Mouse (Mus musculus) liver, embryonic 15.5 days (tissue): ENCODE results near the gene Tmem210. TPM values are rescaled to one million over a fixed set of nuclear protein-coding genes. Genes with fewer than 3 reads are reported as not detected.

Experiments used
- ATAC-seq: fragments of 200-750 bp; cut with Nextera tagmentation; 2 replicates; pipeline ENCODE4 v1.8.0; 2017; ENCODE audit warnings: moderate number of reproducible peaks, mild to moderate bottlenecking, moderate library complexity; ENCODE audit not compliant: insufficient read depth
- H3K27ac ChIP-seq: fragments of 300-500 bp; sonication (generic); replicated peaks from 2 replicates; pipeline ENCODE4 v1.5.1; 2015; ENCODE audit warnings: mild to moderate bottlenecking, inconsistent platforms
- H3K27me3 ChIP-seq: fragments of 300-500 bp; sonication (generic); 2 replicates; pipeline ENCODE4 v1.6.1; 2015; ENCODE audit warnings: mild to moderate bottlenecking, inconsistent platforms
- H3K36me3 ChIP-seq: fragments of 300-500 bp; sonication (generic); replicated peaks from 2 replicates; pipeline ENCODE4 v1.6.1; 2015; ENCODE audit warnings: moderate library complexity, mild to moderate bottlenecking, inconsistent platforms
- H3K4me1 ChIP-seq: fragments of 300-500 bp; sonication (generic); replicated peaks from 2 replicates; pipeline ENCODE4 v1.6.1; 2015; ENCODE audit warnings: inconsistent platforms
- H3K4me2 ChIP-seq: fragments of 300-500 bp; sonication (generic); 2 replicates; pipeline ENCODE4 v1.6.1; 2015; ENCODE audit warnings: moderate library complexity, mild to moderate bottlenecking, inconsistent platforms
- H3K4me3 ChIP-seq: fragments of 300-500 bp; sonication (generic); replicated peaks from 2 replicates; pipeline ENCODE4 v1.5.1; 2015; ENCODE audit warnings: mild to moderate bottlenecking, inconsistent platforms
- H3K9ac ChIP-seq: fragments of 300-500 bp; sonication (generic); 2 replicates; pipeline ENCODE4 v1.6.1; 2015; ENCODE audit warnings: moderate library complexity, mild to moderate bottlenecking, inconsistent platforms
- H3K9me3 ChIP-seq: fragments of 300-500 bp; sonication (generic); replicated peaks from 2 replicates; pipeline ENCODE4 v1.6.1; 2016; ENCODE audit warnings: inconsistent platforms
- WGBS: fragments of 180-500 bp; shearing (Covaris S2); methylation state at CpG from one replicate; pipeline ENCODE4 v1.1.7; 2015; ENCODE audit warnings: mixed read lengths; ENCODE audit not compliant: insufficient replicate concordance; 5-methylcytosine and 5-hydroxymethylcytosine counted together
- polyA plus RNA-seq: library from polyadenylated mRNA; unstranded; fragments of >200 nt; fragmentation: Nextera tagmentation; extraction: Ambion mirVana; gene quantifications from 2 replicates; pipeline ENCODE4 v1.2.1, GENCODE M21; 2015

The Tmem210 gene
- polyA plus RNA-seq, 1 experiment from 2014 or later, result not detected

GRCm38 (mm10) chr2:25286837-25287636 is 908 bp upstream of the Tmem210 start:
- H3K4me1 ChIP-seq, result peaks cover 17% of the 10 kb centered on the region
- peaks cover 39% of the 10 kb centered on the region for H3K36me3 ChIP-seq
- H3K9ac ChIP-seq, result no peak overlapping the region
- WGBS, result 27% methylated on average over 7 of the region's 7 CpGs
- peak overlapping the region; percentile 15; the same call in 1 of the 2 replicates for H3K4me2 ChIP-seq
- H3K27ac ChIP-seq, result no peak overlapping the region
- no peaks in the 10 kb centered on the region for H3K9me3 ChIP-seq
- peak; percentile 55; the same call in 1 of the 2 replicates for ATAC-seq
- peaks cover 43% of the 10 kb centered on the region for H3K27me3 ChIP-seq
- H3K4me3 ChIP-seq, result no peak overlapping the region

DNA sequence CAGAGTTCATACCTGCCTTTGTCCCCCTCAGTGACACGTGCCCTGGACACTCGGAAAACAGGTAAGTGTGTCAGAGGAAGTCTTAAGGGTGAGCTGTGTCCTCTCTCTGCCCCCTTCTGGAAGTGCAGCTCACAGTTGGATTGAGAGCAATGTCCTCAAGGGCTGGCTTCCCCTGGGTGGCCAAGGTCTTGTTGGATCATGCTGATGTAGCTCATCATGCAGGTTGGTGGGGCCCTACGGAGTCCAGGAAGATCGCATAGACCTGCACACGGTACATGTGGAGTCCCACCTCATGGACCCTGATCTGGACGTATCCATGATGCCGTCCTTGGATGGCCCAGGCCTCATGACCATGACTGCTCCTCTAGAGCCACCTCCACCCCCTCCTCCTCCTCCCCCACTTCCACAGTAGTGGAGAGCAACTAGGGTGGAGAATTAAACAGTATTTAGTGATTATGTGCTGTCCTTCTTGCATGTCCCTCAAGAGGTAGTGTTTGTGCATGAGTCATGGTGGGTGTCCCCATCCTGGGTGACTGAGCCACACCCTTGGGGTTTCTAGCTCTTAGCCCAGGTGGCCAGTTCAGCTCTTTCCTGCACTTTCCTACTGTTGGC is 895 bp downstream of the Tmem210 start:
- no peak overlapping the region for H3K4me2 ChIP-seq
- H3K9ac ChIP-seq, result no peak overlapping the region
- ATAC-seq, result no peak
- H3K27ac ChIP-seq, result no peak overlapping the region
- H3K9me3 ChIP-seq, result no peaks in the 10 kb centered on the region
- 59% methylated on average over 7 of the region's 7 CpGs for WGBS
- peaks cover 21% of the 10 kb centered on the region for H3K36me3 ChIP-seq
- H3K4me1 ChIP-seq, result peaks cover 25% of the 10 kb centered on the region
- peaks cover 61% of the 10 kb centered on the region for H3K27me3 ChIP-seq
- H3K4me3 ChIP-seq, result no peak overlapping the region

DNA sequence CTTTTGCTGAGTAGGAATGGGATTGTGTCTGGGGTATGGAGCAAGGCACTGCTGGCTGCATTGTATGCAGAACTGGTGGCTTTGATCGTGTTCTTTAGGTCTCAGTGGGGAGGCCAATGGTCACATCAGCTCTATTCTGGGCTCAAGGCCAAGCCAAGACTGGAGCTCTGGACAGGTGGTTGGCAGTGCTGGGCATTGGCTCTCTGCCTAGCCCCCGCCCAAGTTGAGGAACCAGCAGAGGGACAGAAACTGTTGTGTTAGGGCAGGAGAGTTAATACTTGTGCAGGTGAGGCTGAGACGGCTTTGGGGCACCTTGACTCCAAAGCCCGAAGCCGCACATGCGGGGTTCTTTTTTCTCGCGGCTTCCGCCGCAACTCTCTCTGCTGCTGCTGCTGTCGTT is 1.7 kb downstream of the Tmem210 start, which contains the start of gene Lrrc26:
Gene Lrrc26 (plus strand): TSS at position 265 of the 400 bp plus-strand sequence.
- Histone ChIP-seq H3K9ac (no peak within 1 kb of the TSS), H3K4me1 (peaks cover 25% of the 10 kb centered on the region), H3K36me3 (peaks cover 13% of the 10 kb centered on the region), H3K4me3 (no peak within 1 kb of the TSS), H3K27me3 (peaks cover 69% of the 10 kb centered on the region), H3K27ac (no peak within 1 kb of the TSS), H3K4me2 (no peak within 1 kb of the TSS), H3K9me3 (no peaks in the 10 kb centered on the region)
- 13% methylated on average over 11 of the region's 11 CpGs for WGBS
- no peak for ATAC-seq

- Histone ChIP-seq H3K27me3 (peaks cover 75% of the 10 kb centered on the region), H3K9me3 (no peaks in the 10 kb centered on the region), H3K36me3 (peaks cover 7% of the 10 kb centered on the region), H3K9ac (no peak overlapping the region), H3K4me1 (peaks cover 25% of the 10 kb centered on the region), H3K27ac (no peak overlapping the region), H3K4me2 (no peak overlapping the region), H3K4me3 (no peak overlapping the region)
- WGBS, result 3% methylated on average over 54 of the region's 54 CpGs
- no peak for ATAC-seq
Observed at GRCm38 (mm10) chr2:25290101-25290815, 2.3 kb downstream of the Tmem210 start.

DNA sequence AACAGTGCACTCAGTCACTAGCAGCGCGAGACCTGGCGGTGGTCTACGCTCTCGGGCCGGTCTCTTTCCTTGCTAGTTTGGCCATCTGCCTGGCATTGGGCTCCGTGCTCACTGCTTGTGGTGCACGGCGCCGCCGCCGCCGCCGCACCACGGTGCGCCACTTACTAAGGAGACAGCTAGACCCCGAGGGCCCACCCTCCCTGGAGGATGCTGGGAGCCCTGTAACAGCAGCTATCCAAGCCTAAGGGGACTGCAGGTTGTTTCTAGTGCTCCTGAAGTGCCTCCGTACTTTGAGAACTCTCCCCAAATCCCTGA is 2.8 kb downstream of the Tmem210 start:
- no peak overlapping the region for H3K27ac ChIP-seq
- H3K36me3 ChIP-seq, result peaks cover 2% of the 10 kb centered on the region; the same call in 1 of the 2 replicates
- no peak overlapping the region for H3K4me3 ChIP-seq
- peaks cover 25% of the 10 kb centered on the region for H3K4me1 ChIP-seq
- 2% methylated on average over 18 of the region's 18 CpGs for WGBS
- ATAC-seq, result no peak
- H3K9ac ChIP-seq, result no peak overlapping the region
- H3K27me3 ChIP-seq, result peaks cover 80% of the 10 kb centered on the region
- H3K9me3 ChIP-seq, result no peaks in the 10 kb centered on the region
- no peak overlapping the region for H3K4me2 ChIP-seq

DNA sequence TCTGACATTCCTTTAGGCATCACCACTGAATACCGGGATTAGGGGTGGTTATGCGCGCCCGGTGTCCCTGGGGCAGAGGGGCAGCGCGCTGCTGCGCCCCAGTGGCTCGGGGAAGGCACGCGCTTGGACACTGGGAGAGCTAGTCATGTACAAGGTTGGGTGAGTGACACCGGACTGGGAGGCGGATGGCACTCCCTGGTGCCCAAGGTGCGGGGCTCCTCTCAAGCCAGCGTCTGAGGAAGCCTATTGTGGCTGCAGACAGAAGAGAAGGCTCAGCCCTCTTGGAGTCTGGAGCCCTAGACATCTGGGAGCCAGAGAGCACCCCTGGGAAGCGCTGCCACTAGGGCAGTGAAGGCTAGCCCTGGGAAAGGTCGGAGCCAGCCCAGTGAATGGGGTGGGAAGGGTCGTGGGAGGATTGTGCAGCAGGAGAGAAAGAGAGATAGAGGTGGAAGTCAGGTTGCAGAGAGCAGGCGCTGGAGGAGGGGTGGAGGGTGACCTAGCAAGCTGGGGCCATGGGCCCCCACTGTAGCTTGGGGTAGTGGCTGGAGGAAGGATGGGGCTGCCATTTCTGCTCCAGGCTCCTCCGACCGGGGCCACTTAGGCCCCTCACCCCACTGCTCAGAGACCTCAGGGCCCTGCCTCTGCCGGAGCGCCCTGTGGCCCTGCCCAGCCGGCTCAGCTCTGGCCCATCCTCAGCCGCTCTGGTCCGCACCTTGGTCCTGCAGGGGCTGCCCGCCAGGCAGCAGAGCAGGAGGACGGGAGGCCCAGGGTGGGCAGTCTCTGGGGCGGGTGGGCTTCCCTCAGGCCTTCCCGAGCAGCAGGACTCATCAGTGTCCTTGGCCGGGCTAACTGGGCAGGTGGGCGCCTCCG is 3.5 kb downstream of the Tmem210 start:
- H3K36me3 ChIP-seq, result no peaks in the 10 kb centered on the region
- H3K27me3 ChIP-seq, result peaks cover 86% of the 10 kb centered on the region
- no peak overlapping the region for H3K27ac ChIP-seq
- H3K4me1 ChIP-seq, result peaks cover 21% of the 10 kb centered on the region
- WGBS, result 11% methylated on average over 32 of the region's 32 CpGs
- H3K9ac ChIP-seq, result no peak overlapping the region
- no peaks in the 10 kb centered on the region for H3K9me3 ChIP-seq
- no peak for ATAC-seq
- 0 out of 2 replicates have a peak overlapping the region, but pooled peaks have one; percentile 37 for H3K4me3 ChIP-seq
- H3K4me2 ChIP-seq, result peak overlapping the region; percentile 58; the same call in 1 of the 2 replicates

DNA sequence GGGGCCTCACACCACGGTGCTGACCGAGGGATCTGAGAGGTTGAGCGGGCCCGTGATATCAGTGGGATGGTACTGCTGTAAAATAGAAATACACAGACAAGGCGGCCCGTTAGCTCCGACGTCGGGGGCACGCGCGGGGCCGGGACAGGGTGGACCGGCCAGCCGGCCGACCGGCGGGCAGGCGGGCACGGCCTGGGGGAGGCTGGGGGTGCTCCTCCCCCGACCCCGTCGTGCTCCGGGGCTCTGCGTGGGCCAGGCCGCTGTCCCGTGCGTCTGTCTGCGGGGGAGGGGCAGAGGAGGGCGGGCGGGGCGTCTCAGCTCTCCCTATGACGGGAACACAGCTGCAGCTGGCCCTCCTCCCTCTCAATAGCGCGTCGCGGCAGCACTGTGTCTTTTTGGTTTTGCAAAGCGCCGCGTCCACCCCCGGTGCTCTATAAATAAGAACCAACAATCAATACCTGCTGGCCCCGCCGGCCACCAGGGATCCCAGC is 4.2 kb downstream of the Tmem210 start:
- ATAC-seq, result no peak
- Histone ChIP-seq H3K9ac (no peak overlapping the region), H3K27me3 (peaks cover 93% of the 10 kb centered on the region)

DNA sequence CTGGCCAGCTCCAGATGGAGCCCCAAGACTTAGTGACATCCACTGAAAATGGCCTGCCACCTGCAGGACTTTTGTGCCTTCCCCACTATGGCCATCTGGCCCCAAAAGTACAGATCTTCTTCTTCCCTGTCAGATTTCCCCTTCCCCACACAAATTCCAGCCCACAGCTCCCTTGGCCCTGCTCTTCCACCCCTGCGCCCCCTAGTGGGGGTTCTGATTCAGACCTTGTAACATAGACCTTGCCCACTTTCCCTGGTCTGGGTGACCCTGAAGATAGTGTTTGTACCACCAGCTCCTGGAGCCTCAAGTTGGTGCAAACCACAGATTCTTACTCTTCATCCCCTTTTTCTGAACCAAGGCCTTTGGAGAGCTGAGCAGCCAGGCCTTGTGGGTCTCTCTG is 4.9 kb downstream of the Tmem210 start:
- H3K4me1 ChIP-seq, result peaks cover 9% of the 10 kb centered on the region
- 0% methylated on average over 1 of the region's 1 CpGs for WGBS

More for the DNA sequence above, 4.2 kb downstream of the Tmem210 start:
- WGBS, result 8% methylated on average over 38 of the region's 43 CpGs
- peak overlapping the region; percentile 58 for H3K4me2 ChIP-seq
- no peaks in the 10 kb centered on the region for H3K9me3 ChIP-seq
- H3K36me3 ChIP-seq, result no peaks in the 10 kb centered on the region
- peak overlapping the region; percentile 37 for H3K4me3 ChIP-seq
- peaks cover 14% of the 10 kb centered on the region for H3K4me1 ChIP-seq
- H3K27ac ChIP-seq, result no peak overlapping the region

DNA sequence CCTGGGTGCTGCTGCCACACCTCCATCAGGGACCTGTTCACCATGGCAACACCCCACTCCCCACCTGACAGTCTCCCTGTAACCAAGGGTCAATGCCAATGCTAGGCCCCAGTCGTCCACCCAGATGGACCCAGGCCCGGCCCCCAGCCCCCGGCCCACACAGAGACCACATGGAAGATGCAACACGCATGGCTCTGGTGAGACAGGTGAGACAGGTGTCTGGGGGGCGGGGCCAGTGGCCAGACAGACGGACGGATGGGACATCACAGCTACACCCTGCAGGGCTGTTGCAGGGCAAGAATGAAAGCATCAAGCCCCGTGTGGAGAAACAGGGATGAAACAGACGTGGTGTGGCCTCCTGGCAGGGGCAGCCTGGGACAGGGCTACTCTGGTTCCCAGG is 5.8 kb downstream of the Tmem210 start:
- no peak for ATAC-seq
- H3K9me3 ChIP-seq, result no peaks in the 10 kb centered on the region
- WGBS, result 60% methylated on average over 9 of the region's 9 CpGs
- no peak overlapping the region for H3K4me2 ChIP-seq
- H3K4me3 ChIP-seq, result no peak overlapping the region
- peaks cover 9% of the 10 kb centered on the region for H3K4me1 ChIP-seq
- H3K27ac ChIP-seq, result no peak overlapping the region
- no peaks in the 10 kb centered on the region for H3K36me3 ChIP-seq
- H3K27me3 ChIP-seq, result peaks cover 98% of the 10 kb centered on the region
- no peak overlapping the region for H3K9ac ChIP-seq

More for the DNA sequence above, 4.9 kb downstream of the Tmem210 start:
- Histone ChIP-seq H3K9ac (no peak overlapping the region), H3K4me2 (0 out of 2 replicates have a peak overlapping the region, but pooled peaks have one; percentile 58), H3K36me3 (no peaks in the 10 kb centered on the region), H3K27me3 (peaks cover 99% of the 10 kb centered on the region), H3K9me3 (no peaks in the 10 kb centered on the region), H3K4me3 (0 out of 2 replicates have a peak overlapping the region, but pooled peaks have one; percentile 37), H3K27ac (no peak overlapping the region)
- ATAC-seq, result no peak

GRCm38 (mm10) chr2:25297093-25297492 is 9.1 kb downstream of the Tmem210 start:
- Histone ChIP-seq H3K36me3 (no peaks in the 10 kb centered on the region), H3K9me3 (no peaks in the 10 kb centered on the region), H3K9ac (no peak overlapping the region), H3K4me3 (no peak overlapping the region), H3K4me1 (peaks cover 7% of the 10 kb centered on the region), H3K27ac (no peak overlapping the region), H3K4me2 (no peak overlapping the region), H3K27me3 (peaks cover 71% of the 10 kb centered on the region)
- 64% methylated on average over 8 of the region's 8 CpGs for WGBS
- no peak for ATAC-seq
